Mouse (Mus musculus): ENCODE measurements around the gene Prima1. TPM values are rescaled to one million over a fixed set of nuclear protein-coding genes. Genes with fewer than 3 reads are reported as not detected.

Prima1 gene
- polyA plus RNA-seq, 1 experiment from 2014 or later = 0.25 TPM

GRCm38 (mm10) chr12:103187020-103187419 lies 54.9 kb downstream of the Prima1 start:
- H3K27ac ChIP-seq = no peak overlapping the region
- no peak overlapping the region for H3K9ac ChIP-seq
- no peaks in the 10 kb centered on the region for H3K27me3 ChIP-seq
- no peaks in the 10 kb centered on the region for H3K4me1 ChIP-seq
- no peak for ATAC-seq (ENCODE audit: insufficient number of reproducible peaks, insufficient read depth, low FRiP score, low TSS enrichment, low read depth)
- no peak overlapping the region for H3K4me2 ChIP-seq
- no peaks in the 10 kb centered on the region for H3K9me3 ChIP-seq
- 88% methylated on average over 7 of the region's 7 CpGs for WGBS
- H3K4me3 ChIP-seq = no peak overlapping the region
- H3K36me3 ChIP-seq = no peaks in the 10 kb centered on the region

DNA sequence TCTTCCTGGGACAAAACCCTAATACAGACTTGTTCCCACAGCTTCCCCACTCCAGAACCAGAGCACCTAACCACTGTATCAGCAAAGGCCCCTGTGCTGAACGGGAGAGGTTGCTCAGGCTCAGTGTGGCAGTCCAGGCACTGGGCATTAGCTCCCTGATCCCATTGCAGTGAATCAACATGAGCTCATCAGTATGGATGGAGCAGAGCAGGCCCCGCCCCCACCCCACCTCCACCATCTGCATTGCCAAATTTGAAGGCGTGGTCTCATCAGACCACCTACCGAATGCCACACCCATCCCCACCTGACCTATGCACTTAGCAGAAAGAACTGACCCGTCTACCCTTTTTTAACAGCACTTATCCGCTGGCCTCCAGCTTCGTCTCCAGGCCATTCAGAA lies 58.9 kb downstream of the Prima1 start:
- Histone ChIP-seq H3K4me1 (no peaks in the 10 kb centered on the region), H3K4me3 (no peak overlapping the region), H3K9me3 (no peaks in the 10 kb centered on the region), H3K27me3 (no peaks in the 10 kb centered on the region), H3K36me3 (no peaks in the 10 kb centered on the region), H3K27ac (no peak overlapping the region), H3K9ac (no peak overlapping the region), H3K4me2 (no peak overlapping the region)
- ATAC-seq (ENCODE audit: insufficient number of reproducible peaks, insufficient read depth, low FRiP score, low TSS enrichment, low read depth) = no peak
- 15% methylated on average over 7 of the region's 7 CpGs for WGBS

DNA sequence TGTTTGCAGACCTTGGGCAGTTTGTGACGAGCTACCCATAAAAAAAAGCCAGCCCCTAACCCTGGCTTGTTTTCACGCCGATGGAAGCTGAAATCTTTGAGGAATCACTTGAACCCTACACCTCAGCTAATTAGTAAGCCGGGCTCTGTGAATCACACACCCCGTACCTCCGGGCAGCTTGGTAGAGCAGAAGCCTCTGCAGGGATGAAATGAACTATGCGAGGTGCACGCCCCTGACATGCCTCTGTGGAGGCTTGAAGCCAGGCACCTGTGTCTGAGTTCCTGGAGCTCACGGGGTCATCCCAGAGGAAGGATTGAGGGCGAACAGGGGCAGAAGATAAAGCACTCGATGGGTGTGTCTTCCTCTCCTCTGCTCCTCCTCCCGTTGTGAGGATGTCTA lies 73.1 kb downstream of the Prima1 start:
- Histone ChIP-seq H3K36me3 (no peaks in the 10 kb centered on the region), H3K27ac (no peak overlapping the region), H3K4me1 (peaks cover 10% of the 10 kb centered on the region; the same call in 1 of the 2 replicates), H3K9me3 (no peaks in the 10 kb centered on the region), H3K4me3 (no peak overlapping the region), H3K4me2 (no peak overlapping the region), H3K9ac (no peak overlapping the region), H3K27me3 (no peaks in the 10 kb centered on the region)
- WGBS = 66% methylated on average over 12 of the region's 12 CpGs
- no peak for ATAC-seq (ENCODE audit: insufficient number of reproducible peaks, insufficient read depth, low FRiP score, low TSS enrichment, low read depth)

- Histone ChIP-seq H3K4me2 (no peak overlapping the region), H3K4me1 (peaks cover 7% of the 10 kb centered on the region; the same call in 1 of the 2 replicates), H3K27ac (no peak overlapping the region), H3K36me3 (no peaks in the 10 kb centered on the region), H3K27me3 (no peaks in the 10 kb centered on the region), H3K9me3 (no peaks in the 10 kb centered on the region), H3K9ac (no peak overlapping the region), H3K4me3 (no peak overlapping the region)
- WGBS = 43% methylated on average over 14 of the region's 14 CpGs
- ATAC-seq (ENCODE audit: insufficient number of reproducible peaks, insufficient read depth, low FRiP score, low TSS enrichment, low read depth) = no peak
Measured at GRCm38 (mm10) chr12:103164101-103165030, 77.6 kb downstream of the Prima1 start.

- ATAC-seq (ENCODE audit: insufficient number of reproducible peaks, insufficient read depth, low FRiP score, low TSS enrichment, low read depth) = no peak
- H3K27me3 ChIP-seq = no peaks in the 10 kb centered on the region
- no peak overlapping the region for H3K4me3 ChIP-seq
- no peaks in the 10 kb centered on the region for H3K9me3 ChIP-seq
- H3K4me2 ChIP-seq = no peak overlapping the region
- H3K27ac ChIP-seq = no peak overlapping the region
- H3K4me1 ChIP-seq = peaks cover 7% of the 10 kb centered on the region; the same call in 1 of the 2 replicates
- H3K9ac ChIP-seq = no peak overlapping the region
- H3K36me3 ChIP-seq = no peaks in the 10 kb centered on the region
- 79% methylated on average over 10 of the region's 10 CpGs for WGBS
Measured at GRCm38 (mm10) chr12:103163596-103163995, 78.4 kb downstream of the Prima1 start.

DNA sequence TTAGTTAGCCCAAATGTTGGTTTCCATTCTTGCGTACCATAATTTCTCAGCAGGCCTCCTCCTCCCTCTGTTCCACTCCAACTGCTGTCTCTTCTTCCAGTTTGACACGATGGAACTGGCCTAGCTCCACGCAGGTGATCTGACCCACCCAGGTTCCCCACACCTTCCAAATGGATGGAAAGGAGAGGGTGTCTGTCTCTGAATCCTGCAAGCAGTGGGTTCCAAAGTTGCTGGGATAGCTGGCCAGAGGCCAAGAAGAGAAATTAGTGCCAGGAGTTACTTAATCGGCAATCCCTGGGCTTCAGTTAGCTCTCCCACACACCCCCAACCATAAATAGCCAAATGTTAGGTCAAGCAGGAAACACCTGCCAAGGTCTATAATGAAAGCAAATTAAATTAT lies 81.2 kb downstream of the Prima1 start:
- no peak overlapping the region for H3K27ac ChIP-seq
- H3K27me3 ChIP-seq = no peaks in the 10 kb centered on the region
- H3K9ac ChIP-seq = no peak overlapping the region
- no peak for ATAC-seq (ENCODE audit: insufficient number of reproducible peaks, insufficient read depth, low FRiP score, low TSS enrichment, low read depth)
- H3K4me3 ChIP-seq = no peak overlapping the region
- no peaks in the 10 kb centered on the region for H3K36me3 ChIP-seq
- WGBS = 78% methylated on average over 4 of the region's 4 CpGs
- peaks cover 7% of the 10 kb centered on the region; the same call in 1 of the 2 replicates for H3K4me1 ChIP-seq
- no peaks in the 10 kb centered on the region for H3K9me3 ChIP-seq
- no peak overlapping the region for H3K4me2 ChIP-seq

DNA sequence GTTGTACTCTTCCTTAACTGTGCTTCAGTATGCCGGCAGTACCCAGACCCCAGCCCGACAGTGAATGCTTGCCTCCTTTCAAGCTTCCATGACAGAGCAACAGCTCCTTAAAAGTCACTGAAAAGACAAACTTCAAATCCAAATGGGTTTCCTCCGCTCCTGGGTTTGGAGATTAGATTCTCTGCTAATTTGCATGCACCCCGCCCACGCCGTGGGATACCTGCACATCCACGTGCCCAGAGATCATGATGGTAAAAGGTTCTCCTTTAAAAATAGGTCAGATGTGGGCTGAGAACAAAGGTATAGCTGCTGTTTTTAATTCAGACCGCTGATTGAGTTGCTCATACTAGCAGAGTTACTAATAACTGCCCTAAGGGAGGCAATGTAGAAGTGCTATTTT lies 82.9 kb downstream of the Prima1 start:
- H3K4me3 ChIP-seq = no peak overlapping the region
- H3K27ac ChIP-seq = no peak overlapping the region
- no peaks in the 10 kb centered on the region for H3K36me3 ChIP-seq
- no peak overlapping the region for H3K4me2 ChIP-seq
- no peaks in the 10 kb centered on the region for H3K4me1 ChIP-seq
- no peak overlapping the region for H3K9ac ChIP-seq
- no peaks in the 10 kb centered on the region for H3K27me3 ChIP-seq
- 0 out of 2 replicates have a peak, but pooled peaks cover 2% of the 10 kb centered on the region for H3K9me3 ChIP-seq
- 61% methylated on average over 8 of the region's 8 CpGs for WGBS
- no peak for ATAC-seq (ENCODE audit: insufficient number of reproducible peaks, insufficient read depth, low FRiP score, low TSS enrichment, low read depth)

- WGBS = 57% methylated on average over 18 of the region's 18 CpGs
- peak; percentile 16 for ATAC-seq (ENCODE audit: insufficient number of reproducible peaks, insufficient read depth, low FRiP score, low TSS enrichment, low read depth)
- Histone ChIP-seq H3K4me1 (no peaks in the 10 kb centered on the region), H3K27ac (no peak overlapping the region), H3K27me3 (no peaks in the 10 kb centered on the region), H3K4me3 (no peak overlapping the region), H3K36me3 (no peaks in the 10 kb centered on the region), H3K9ac (no peak overlapping the region), H3K4me2 (no peak overlapping the region), H3K9me3 (0 out of 2 replicates have a peak, but pooled peaks cover 2% of the 10 kb centered on the region)
Measured at GRCm38 (mm10) chr12:103157129-103157910, 84.6 kb downstream of the Prima1 start.

GRCm38 (mm10) chr12:103155406-103155805 lies 86.5 kb downstream of the Prima1 start:
- Histone ChIP-seq H3K4me1 (no peaks in the 10 kb centered on the region), H3K9ac (no peak overlapping the region), H3K27me3 (no peaks in the 10 kb centered on the region), H3K4me2 (no peak overlapping the region), H3K27ac (no peak overlapping the region), H3K36me3 (no peaks in the 10 kb centered on the region), H3K4me3 (no peak overlapping the region), H3K9me3 (0 out of 2 replicates have a peak, but pooled peaks cover 2% of the 10 kb centered on the region)
- WGBS = 69% methylated on average over 3 of the region's 3 CpGs
- no peak for ATAC-seq (ENCODE audit: insufficient number of reproducible peaks, insufficient read depth, low FRiP score, low TSS enrichment, low read depth)

GRCm38 (mm10) chr12:103154927-103155326 lies 87.0 kb downstream of the Prima1 start:
- H3K4me3 ChIP-seq = no peak overlapping the region
- no peak overlapping the region for H3K9ac ChIP-seq
- no peaks in the 10 kb centered on the region for H3K27me3 ChIP-seq
- no peak overlapping the region for H3K4me2 ChIP-seq
- WGBS = 63% methylated on average over 2 of the region's 2 CpGs
- H3K4me1 ChIP-seq = no peaks in the 10 kb centered on the region
- ATAC-seq (ENCODE audit: insufficient number of reproducible peaks, insufficient read depth, low FRiP score, low TSS enrichment, low read depth) = no peak
- H3K27ac ChIP-seq = no peak overlapping the region
- H3K36me3 ChIP-seq = no peaks in the 10 kb centered on the region
- H3K9me3 ChIP-seq = 0 out of 2 replicates have a peak, but pooled peaks cover 2% of the 10 kb centered on the region

DNA sequence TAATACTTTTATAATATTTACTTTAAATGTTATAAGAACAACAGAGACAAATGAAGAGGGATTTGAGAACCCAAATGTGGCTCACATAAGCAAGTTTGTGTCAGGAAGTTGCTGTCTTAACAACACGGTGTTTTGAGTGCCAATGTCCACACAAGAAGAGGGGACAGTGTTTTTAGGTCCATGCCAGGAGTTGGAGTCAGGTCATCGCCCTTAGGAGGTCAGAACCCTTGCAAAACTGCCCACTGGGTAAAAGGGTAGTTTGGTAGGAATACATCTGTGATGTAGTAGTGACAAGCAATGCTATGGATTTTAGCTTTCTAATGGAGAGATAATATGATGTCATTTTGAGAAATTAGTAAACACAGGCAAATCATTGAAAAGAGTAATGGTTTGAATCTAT lies 91.7 kb downstream of the Prima1 start:
- no peak overlapping the region for H3K9ac ChIP-seq
- H3K4me1 ChIP-seq = no peaks in the 10 kb centered on the region
- no peak overlapping the region for H3K4me2 ChIP-seq
- WGBS = 77% methylated on average over 2 of the region's 2 CpGs
- no peaks in the 10 kb centered on the region for H3K36me3 ChIP-seq
- H3K27ac ChIP-seq = no peak overlapping the region
- ATAC-seq (ENCODE audit: insufficient number of reproducible peaks, insufficient read depth, low FRiP score, low TSS enrichment, low read depth) = no peak
- H3K4me3 ChIP-seq = no peak overlapping the region
- 0 out of 2 replicates have a peak, but pooled peaks cover 2% of the 10 kb centered on the region for H3K9me3 ChIP-seq
- no peaks in the 10 kb centered on the region for H3K27me3 ChIP-seq
